Mouse (Mus musculus) gastrocnemius, postnatal 25 days (tissue): Measurements from ENCODE around the gene Pygb. TPM values are rescaled to one million over a fixed set of nuclear protein-coding genes. Genes with fewer than 3 reads are reported as not detected.

Source experiments
- DNase-seq: peaks from one replicate; pipeline ENCODE4 v3.0.0; 2022
- long read RNA-seq, 2 experiments: library from polyadenylated mRNA; stranded (forward); transcript quantifications; one replicate each; pipeline ENCODE4 v2.0.0; 2021
- total RNA-seq, 2 experiments: library from RNA; stranded (reverse); gene quantifications; 1 replicate in 1 of 2; 2 replicates in 1 of 2; pipeline ENCODE4 v1.2.3; 2021

Pygb gene
- 1 to 10 TPM; 4.0 to 7.7 TPM for total RNA-seq
- long read RNA-seq, experiment 1, partial matches to known transcripts: 0 of 2 reads
- long read RNA-seq, experiment 1, other reads (novel, unspliced or antisense): 1 of 2 reads
- long read RNA-seq, experiment 2, partial matches to known transcripts: 0 of 2 reads
- long read RNA-seq, experiment 2, other reads (novel, unspliced or antisense): 1 of 2 reads

DNA sequence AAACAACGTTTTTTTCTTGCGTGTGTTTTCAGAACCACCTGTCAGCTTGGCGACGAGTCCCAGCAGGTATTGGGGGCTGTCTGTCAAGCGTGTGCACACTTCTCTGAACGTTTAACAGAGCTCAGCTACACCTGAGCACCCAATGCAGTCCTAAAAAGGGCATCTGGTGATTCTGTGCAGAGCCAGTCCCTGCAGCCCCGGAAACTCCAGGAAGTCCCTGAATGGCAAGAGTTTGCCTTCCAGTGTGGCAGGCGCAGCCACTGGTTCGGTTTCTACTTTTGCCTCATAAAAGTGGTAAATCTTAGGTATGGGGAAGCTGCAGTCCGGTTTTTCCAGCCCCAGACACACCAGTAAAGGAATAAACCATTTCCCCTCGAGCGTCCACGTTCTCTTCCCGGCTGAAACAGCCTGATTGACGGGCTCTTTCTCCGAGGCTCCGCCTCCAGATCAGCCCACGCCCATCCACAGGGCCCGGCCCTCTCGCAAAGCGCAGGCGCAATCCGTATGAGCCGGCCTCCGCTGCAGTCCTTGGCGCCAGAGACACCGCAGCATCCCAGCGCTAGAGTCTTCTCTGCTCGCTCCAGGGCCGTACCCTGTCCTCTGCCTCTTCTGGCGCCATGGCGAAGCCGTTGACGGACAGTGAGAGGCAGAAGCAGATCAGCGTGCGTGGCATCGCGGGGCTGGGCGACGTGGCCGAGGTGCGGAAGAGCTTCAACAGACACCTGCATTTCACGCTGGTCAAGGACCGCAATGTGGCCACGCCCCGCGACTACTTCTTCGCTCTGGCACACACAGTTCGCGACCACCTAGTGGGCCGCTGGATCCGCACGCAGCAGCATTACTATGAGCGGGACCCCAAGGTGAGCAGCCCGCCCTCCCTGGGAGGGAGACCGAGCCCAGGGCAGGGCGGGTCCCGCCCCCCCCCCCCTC, at the start of gene Pygb:
Pygb (plus strand) TSS at position 485 of the 930 bp plus-strand sequence.
- DNase-seq: peak; percentile 81

DNA sequence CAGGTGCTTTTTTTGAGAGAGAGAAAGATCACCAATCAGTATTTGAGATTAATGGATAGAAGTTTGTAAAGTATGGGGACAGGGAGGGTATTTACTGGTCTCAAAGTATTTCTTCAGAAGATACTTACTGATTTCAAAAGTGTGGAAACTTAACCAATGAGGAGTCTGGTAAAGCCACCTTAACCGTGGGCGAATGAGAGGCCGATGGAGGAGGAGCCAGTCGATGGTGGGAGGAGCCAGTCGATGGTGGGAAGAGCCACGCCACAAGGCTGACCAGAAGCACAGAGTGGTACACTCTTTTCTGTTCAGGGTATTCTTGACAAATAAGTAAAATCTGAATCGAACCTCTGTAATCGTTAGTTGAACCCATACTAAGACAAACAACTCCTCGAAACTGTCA, 48.7 kb upstream of the Pygb start:
- no peak for DNase-seq

GRCm38 (mm10) chr2:150740145-150740841, 46.2 kb upstream of the Pygb start:
- DNase-seq: no peak

DNA sequence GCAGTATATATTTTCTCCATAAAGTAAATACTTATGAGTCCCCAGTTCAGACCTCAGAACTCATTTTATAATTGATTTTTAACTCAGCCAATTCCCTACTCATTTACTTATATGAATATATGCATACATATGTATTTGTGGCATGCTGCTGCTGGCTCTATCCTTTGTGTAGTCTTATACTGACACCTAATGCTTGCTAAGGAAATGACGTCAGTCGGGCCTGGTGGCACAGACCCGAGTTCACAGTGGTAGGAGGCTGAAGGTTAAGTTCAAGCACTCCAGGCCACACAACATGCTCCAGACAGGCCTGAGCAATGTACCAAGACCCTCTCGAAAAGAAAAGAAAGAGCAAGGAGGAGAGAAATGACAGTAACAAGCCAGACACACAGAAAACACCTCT, 45.1 kb upstream of the Pygb start:
- DNase-seq: no peak

DNA sequence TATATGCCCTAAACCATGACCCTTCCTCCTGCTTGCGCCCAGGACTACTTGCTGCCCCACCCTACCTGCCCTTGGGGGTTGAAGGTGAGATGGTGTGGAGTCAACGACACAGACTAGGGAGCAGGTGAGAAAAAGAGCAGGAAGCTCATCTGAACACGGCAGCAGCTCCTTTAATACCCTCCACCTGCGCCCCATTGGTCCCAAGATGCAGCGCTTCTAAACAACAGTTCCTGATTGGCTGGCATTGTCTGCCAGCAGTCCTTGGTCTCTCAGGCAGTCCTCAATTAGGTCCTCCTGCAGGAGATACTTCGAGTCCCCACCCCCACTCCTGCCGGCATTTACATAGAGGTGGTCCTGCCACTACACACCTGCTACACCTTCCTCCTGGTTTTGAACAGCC, 41.5 kb upstream of the Pygb start:
- DNase-seq: no peak

DNA sequence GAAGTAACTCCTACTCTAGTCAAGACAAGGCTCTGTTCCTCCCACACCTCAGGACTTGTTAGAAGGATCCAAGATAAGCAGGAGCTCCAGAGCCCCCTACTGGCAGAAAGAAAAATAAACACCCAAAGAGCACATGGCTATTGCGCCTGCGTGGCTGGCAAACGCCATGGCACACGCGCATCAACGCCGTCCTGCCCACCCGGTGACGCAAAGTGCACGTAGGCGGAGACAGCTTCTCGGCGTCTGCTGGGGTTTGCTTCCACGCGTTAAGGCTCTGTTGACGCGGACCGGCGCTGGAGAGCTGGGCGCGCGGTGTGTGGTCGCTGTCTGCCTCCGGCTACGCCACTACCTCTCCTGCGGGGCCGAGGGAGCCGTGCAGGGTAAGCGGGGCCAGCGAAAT, 37.7 kb upstream of the Pygb start, which contains the start of gene Entpd6:
Entpd6 (plus strand) TSS at position 189 of the 400 bp plus-strand sequence.
- peak; percentile 90 for DNase-seq

- no peak for DNase-seq
Measured at GRCm38 (mm10) chr2:150749283-150749682, 37.3 kb upstream of the Pygb start.

DNA sequence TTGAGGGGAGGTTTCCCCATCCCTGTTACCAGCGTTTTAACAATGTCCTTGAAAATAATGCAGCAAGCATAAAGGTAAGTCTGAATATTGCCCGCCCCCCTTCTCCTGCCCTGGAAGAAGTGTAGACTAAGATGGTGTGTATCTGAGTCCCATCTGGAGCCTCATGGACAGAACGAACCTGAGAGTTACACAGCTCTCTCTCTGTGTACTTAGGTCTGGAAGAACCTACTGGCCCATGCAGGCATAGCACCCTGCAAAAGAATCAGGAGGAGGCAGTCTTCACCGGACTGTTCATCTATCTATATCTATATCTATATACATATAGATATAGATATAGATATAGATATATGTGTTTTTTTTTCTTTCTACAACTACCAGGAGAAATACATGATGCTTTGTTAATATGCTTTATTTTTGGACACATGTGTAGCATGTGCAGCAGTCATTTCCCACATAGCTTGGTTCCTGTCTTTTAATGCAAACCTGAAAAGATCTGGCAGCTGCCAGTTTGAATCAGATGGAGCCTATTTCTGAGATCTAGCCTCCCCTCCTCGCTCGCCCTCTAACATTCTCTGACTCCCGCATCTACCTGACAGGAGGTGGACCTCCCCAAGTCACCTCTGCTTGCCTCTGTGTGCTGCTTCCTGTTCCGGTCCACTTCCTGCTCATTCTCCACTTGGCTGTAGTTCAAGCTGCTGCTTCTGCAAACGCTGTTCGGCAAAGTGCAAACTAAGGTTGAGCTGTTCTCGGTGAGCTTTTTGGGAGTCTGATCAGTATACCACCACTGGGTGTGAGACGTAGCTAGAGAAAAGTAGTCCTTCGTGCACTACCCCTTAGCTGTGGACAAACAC, 36.2 kb upstream of the Pygb start:
- no peak for DNase-seq

GRCm38 (mm10) chr2:150755016-150755415, 31.5 kb upstream of the Pygb start:
- no peak for DNase-seq

GRCm38 (mm10) chr2:150761476-150761875, 25.1 kb upstream of the Pygb start:
- DNase-seq: no peak

GRCm38 (mm10) chr2:150765619-150766018, 20.9 kb upstream of the Pygb start:
- no peak for DNase-seq

DNA sequence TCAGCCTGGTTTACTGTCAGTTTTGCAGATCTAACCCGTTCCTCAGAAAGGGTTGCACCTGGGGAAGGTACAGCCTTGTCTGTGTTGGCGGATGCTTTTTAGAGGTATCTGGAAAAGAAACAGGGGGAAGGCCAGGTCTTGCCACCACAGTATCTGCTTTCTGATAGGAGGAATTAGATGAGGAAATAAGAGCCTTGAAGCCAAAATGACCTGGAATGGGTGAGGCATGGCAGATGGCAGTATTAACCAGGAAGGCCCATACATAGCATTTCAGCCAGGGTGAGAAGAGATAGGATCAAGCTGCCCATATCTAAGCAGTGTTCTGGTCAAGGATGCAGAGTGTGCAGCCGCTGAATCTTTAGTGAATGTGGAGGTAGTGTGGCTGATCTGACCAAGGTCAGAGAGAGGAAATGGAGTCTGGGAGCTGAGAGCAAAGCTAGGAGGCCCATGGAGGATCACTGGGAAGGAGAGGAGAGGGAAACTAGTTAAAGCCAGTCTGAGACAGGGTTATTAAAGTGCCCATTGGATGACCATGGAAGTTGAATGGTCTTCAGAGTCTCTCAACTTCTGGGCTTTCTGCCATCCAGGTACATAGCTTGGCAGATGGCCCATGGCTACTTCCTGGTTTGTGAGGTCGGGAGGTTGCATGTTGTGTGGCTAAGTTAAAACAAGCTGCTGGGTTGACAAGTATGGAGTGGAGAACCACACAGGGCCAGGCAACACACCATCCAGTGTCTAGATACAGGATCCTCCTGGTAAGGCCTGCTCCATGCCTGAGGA, 20.3 kb upstream of the Pygb start:
- DNase-seq: no peak

- no peak for DNase-seq
Measured at GRCm38 (mm10) chr2:150768678-150769077, 17.9 kb upstream of the Pygb start.

DNA sequence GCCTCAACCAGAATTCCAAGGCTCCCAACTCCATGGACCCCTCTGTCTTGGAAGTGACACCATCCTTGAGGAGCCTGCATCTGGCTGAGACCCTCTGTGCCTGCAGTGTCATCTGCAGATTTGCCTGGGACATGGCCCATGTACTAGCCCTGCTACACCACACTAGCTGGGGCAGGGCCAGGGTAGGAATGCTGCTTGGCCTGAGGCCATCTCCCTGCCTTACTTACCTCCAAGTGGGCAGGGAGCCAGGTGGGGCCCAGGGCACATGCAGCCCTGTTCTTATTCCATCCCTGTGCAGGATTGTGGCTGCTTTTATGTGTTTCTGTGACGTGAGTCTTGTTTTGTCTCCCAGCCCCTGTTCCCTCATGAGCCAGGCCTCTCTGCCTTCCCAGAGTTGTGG, 15.8 kb upstream of the Pygb start:
- no peak for DNase-seq

DNA sequence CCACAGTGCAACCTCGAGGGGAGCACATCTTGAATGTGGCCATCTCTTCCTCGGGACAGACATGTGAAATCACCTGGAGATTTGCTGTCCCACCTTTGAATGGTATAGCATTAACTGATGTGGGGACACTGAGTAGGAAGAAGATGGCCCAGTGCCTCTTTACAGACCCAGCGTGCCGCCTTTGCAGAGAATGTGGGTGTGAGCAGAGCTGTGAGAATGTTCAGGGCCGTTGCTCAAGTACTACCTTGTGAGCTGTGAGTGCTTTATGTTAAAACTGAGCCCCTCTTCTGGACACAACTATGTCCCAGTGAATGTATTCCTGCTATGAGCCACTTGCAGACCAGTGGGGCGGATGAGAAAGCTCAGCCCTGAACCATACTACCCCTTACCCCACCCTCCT, 15.4 kb upstream of the Pygb start:
- DNase-seq: no peak

DNA sequence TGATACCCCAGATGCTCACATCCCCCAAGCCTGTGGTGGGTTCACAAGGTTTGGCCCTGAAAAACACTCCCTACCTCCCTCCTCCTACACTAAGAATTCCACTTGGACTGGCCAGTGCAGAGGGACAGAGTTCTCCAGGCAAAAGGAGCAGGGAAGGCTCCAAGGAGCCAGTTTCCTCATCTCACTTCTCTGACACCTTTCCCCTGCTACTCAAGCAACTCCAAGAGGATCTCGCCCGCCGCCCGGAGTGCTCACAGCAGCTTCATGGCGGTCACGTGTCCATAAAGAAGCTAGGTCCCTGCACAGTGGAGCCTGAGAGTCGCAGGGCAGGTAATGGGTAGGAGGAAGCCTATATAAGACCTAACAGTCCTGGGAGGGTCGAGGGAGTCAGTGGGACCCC, 14.5 kb upstream of the Pygb start:
- no peak for DNase-seq

DNA sequence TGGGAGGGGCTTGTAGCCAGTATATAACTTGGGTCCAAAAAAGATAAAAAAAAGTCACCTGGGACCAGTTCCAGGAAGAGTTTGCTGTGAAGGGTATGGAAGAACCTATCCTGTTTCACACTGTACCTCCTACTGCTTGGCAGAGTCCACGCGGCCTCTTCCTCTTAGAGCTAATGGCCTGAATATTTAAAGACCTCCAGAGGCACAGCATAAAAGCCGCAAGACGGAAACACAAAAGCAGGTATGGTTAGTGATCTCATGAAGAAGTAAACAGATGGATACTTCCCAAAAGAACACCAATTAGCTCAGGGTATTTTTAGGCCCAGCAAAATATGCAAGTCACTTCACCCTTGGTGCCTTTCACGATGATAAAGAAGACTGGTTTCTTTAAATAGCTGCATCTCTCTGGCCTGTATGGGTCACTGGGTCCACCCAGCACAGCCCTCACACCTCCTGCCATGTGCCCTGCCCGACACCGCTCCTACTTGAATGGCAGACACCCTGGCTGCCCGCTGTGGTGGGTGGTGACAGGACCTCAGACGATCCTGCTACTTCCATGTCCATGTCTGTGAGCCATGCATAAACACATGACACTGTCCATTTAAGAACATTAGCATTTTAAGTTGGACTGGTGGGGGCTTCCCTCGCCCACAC, 13.9 kb upstream of the Pygb start:
- DNase-seq: no peak

GRCm38 (mm10) chr2:150782801-150783200, 3.7 kb upstream of the Pygb start:
- DNase-seq: no peak

- DNase-seq: no peak
Measured at GRCm38 (mm10) chr2:150787234-150787771, 768 bp downstream of the Pygb start.
